Mouse (Mus musculus): ENCODE data around the gene Rbfox1. TPM values are rescaled to one million over a fixed set of nuclear protein-coding genes. Genes with fewer than 3 reads are reported as not detected.

Rbfox1 gene
- polyA plus RNA-seq, 1 experiment from 2014 or later = 4.5 TPM

DNA sequence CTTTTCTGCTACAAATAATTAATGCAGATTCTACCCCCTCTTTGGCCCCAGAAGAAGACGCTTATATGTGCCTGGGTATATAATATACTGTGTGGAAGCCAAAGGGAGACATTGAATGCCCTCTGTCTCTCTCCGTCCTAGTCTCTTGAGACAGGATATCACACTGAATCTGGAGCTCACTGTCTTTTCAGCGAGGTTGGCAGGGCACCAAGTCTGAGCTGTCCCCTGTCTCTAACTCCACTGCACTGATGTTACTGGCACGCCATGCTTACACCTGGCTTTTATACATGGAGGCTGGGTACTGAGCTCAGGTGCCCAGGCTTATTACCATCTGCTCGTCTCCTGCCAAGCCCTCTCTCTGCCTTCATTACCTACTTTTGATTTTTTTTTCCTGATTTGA is 1343.1 kb downstream of the Rbfox1 start:
- H3K9ac ChIP-seq (ENCODE audit: low read length) = no peak overlapping the region
- H3K4me3 ChIP-seq (replicated peaks; ENCODE audit: low read length) = no peak overlapping the region
- no peak overlapping the region for H3K27ac ChIP-seq (ENCODE audit: low read length)
- H3K4me1 ChIP-seq (ENCODE audit: control insufficient read depth, insufficient read depth, low read length) = no peaks in the 10 kb centered on the region
- no peaks in the 10 kb centered on the region for H3K27me3 ChIP-seq (ENCODE audit: control insufficient read depth, insufficient read depth, low read length)
- no peaks in the 10 kb centered on the region for H3K36me3 ChIP-seq (ENCODE audit: control insufficient read depth, insufficient read depth, low read length)
- H3K9me3 ChIP-seq (replicated peaks; ENCODE audit: control insufficient read depth, low read length) = no peaks in the 10 kb centered on the region
- no peak for ATAC-seq (ENCODE audit: insufficient read depth, low FRiP score)
- WGBS = 81% methylated on average over 5 of the region's 5 CpGs
- H3K4me2 ChIP-seq (ENCODE audit: low read depth, low read length) = no peak overlapping the region

DNA sequence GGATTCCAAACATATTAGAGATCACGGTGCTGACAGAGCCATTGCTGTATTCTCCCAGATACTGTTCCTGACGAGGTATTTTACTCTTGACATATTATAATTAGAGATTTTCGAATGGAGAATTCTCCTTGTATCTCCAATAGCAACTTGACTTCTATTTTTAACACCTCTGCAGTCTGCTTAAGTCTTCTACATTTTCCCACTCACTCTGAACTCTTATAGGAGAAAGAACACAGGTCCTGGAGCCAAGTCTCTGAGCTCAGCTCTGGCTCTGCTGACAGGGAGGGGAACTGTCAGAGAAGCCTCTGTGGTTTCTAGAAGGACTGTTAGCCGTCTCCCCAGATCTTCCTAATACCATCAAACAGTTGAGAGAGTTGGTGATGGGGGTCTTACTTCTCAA is 1344.1 kb downstream of the Rbfox1 start:
- Histone ChIP-seq H3K27ac (ENCODE audit: low read length) (no peak overlapping the region), H3K27me3 (ENCODE audit: control insufficient read depth, insufficient read depth, low read length) (no peaks in the 10 kb centered on the region), H3K4me3 (replicated peaks; ENCODE audit: low read length) (no peak overlapping the region), H3K9ac (ENCODE audit: low read length) (no peak overlapping the region), H3K36me3 (ENCODE audit: control insufficient read depth, insufficient read depth, low read length) (no peaks in the 10 kb centered on the region), H3K4me2 (ENCODE audit: low read depth, low read length) (no peak overlapping the region), H3K9me3 (replicated peaks; ENCODE audit: control insufficient read depth, low read length) (no peaks in the 10 kb centered on the region), H3K4me1 (ENCODE audit: control insufficient read depth, insufficient read depth, low read length) (no peaks in the 10 kb centered on the region)
- 50% methylated on average over 4 of the region's 4 CpGs for WGBS
- ATAC-seq (ENCODE audit: insufficient read depth, low FRiP score) = no peak

DNA sequence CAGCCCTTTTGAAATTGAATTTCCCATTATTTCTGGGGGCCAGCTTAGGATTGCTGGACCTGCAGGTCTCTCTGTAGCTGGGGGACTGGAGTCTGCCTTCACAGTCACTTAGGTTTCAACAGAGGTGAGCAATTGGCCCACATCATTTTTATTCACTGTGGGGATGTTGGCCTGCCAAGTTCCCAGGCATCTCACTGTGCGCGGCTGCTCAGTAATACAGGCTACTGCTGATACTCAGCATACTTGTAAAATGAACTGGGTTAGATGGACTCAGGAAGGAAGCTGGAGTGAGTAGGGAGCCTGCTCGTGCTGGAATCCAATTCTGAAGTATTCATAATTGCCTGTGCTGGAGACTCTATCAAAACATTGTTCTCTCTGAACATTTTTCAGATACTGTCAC is 1356.5 kb downstream of the Rbfox1 start:
- 65% methylated on average over 3 of the region's 3 CpGs for WGBS
- Histone ChIP-seq H3K27ac (ENCODE audit: low read length) (no peak overlapping the region), H3K9me3 (replicated peaks; ENCODE audit: control insufficient read depth, low read length) (no peaks in the 10 kb centered on the region), H3K27me3 (ENCODE audit: control insufficient read depth, insufficient read depth, low read length) (no peaks in the 10 kb centered on the region), H3K4me1 (ENCODE audit: control insufficient read depth, insufficient read depth, low read length) (no peaks in the 10 kb centered on the region), H3K4me3 (replicated peaks; ENCODE audit: low read length) (no peak overlapping the region), H3K36me3 (ENCODE audit: control insufficient read depth, insufficient read depth, low read length) (no peaks in the 10 kb centered on the region), H3K4me2 (ENCODE audit: low read depth, low read length) (no peak overlapping the region), H3K9ac (ENCODE audit: low read length) (no peak overlapping the region)
- no peak for ATAC-seq (ENCODE audit: insufficient read depth, low FRiP score)

DNA sequence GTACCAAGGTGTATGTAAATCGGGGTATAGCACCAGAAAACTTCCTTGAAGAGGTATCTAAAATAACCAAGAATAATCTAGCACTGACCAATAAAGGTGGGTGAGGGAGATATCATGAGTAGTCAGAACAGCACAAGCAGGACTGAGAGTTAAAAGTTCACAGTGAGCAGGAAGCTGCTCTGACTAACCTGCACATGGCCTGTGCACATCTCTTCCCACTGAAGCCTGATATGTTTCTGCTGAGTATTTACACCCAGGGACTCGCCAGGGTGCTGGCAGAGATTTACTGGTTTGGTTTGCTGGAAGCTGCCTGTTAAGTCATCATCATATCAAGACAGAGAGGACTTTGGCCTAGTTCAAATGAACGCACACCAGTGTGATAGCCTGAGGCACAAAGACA is 1357.3 kb downstream of the Rbfox1 start:
- ATAC-seq (ENCODE audit: insufficient read depth, low FRiP score) = no peak
- Histone ChIP-seq H3K4me1 (ENCODE audit: control insufficient read depth, insufficient read depth, low read length) (no peaks in the 10 kb centered on the region), H3K9ac (ENCODE audit: low read length) (no peak overlapping the region), H3K27ac (ENCODE audit: low read length) (no peak overlapping the region), H3K27me3 (ENCODE audit: control insufficient read depth, insufficient read depth, low read length) (no peaks in the 10 kb centered on the region), H3K4me2 (ENCODE audit: low read depth, low read length) (no peak overlapping the region), H3K36me3 (ENCODE audit: control insufficient read depth, insufficient read depth, low read length) (no peaks in the 10 kb centered on the region), H3K4me3 (replicated peaks; ENCODE audit: low read length) (no peak overlapping the region), H3K9me3 (replicated peaks; ENCODE audit: control insufficient read depth, low read length) (no peaks in the 10 kb centered on the region)
- 79% methylated on average over 3 of the region's 3 CpGs for WGBS

DNA sequence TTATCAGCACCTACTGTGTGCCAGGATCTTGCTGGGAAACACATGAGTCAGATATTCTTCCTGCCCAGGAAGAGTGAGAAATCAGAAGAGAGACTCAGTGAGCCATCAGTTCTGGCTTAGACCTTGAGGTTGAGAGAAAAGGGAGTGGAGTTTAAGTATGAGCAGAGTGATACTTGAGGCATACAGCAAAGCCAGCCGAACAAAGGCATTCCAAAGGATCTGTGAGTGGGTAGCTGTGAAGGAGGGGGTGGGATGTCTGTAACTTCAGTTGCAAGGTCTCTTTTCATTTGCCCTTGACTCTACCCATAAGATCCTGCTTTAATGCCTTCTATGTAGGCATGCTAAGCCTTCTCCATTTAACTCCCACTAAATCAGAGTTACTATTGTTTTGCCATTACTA is 1359.2 kb downstream of the Rbfox1 start:
- H3K9ac ChIP-seq (ENCODE audit: low read length) = no peak overlapping the region
- no peak for ATAC-seq (ENCODE audit: insufficient read depth, low FRiP score)
- no peaks in the 10 kb centered on the region for H3K27me3 ChIP-seq (ENCODE audit: control insufficient read depth, insufficient read depth, low read length)
- no peaks in the 10 kb centered on the region for H3K9me3 ChIP-seq (replicated peaks; ENCODE audit: control insufficient read depth, low read length)
- H3K36me3 ChIP-seq (ENCODE audit: control insufficient read depth, insufficient read depth, low read length) = no peaks in the 10 kb centered on the region
- no peak overlapping the region for H3K27ac ChIP-seq (ENCODE audit: low read length)
- WGBS = 68% methylated on average over 1 of the region's 1 CpGs
- no peak overlapping the region for H3K4me3 ChIP-seq (replicated peaks; ENCODE audit: low read length)
- H3K4me2 ChIP-seq (ENCODE audit: low read depth, low read length) = no peak overlapping the region
- H3K4me1 ChIP-seq (ENCODE audit: control insufficient read depth, insufficient read depth, low read length) = no peaks in the 10 kb centered on the region

DNA sequence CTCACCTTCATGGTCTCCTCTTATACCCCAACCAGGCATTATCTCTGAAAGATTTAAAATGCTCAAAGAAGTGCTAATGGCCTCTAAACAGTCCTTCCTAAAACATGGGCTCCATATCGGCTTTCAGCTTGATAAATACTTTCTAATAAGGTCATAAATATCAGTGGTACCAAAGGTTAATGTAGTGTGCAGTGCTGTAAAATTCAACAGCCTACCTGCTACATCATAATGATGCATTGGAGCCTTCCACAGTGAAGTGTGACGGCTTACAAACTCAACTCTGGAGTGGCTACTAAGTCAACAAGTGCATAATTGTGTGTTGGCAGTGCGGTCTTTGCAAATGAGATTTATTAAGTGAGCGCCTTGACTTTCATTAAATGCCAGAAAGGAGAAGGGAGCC is 1366.5 kb downstream of the Rbfox1 start:
- WGBS = 50% methylated on average over 4 of the region's 4 CpGs
- no peak overlapping the region for H3K27ac ChIP-seq (ENCODE audit: low read length)
- ATAC-seq (ENCODE audit: insufficient read depth, low FRiP score) = no peak
- no peaks in the 10 kb centered on the region for H3K4me1 ChIP-seq (ENCODE audit: control insufficient read depth, insufficient read depth, low read length)
- H3K9ac ChIP-seq (ENCODE audit: low read length) = no peak overlapping the region
- no peaks in the 10 kb centered on the region for H3K9me3 ChIP-seq (replicated peaks; ENCODE audit: control insufficient read depth, low read length)
- no peak overlapping the region for H3K4me2 ChIP-seq (ENCODE audit: low read depth, low read length)
- no peaks in the 10 kb centered on the region for H3K27me3 ChIP-seq (ENCODE audit: control insufficient read depth, insufficient read depth, low read length)
- no peak overlapping the region for H3K4me3 ChIP-seq (replicated peaks; ENCODE audit: low read length)
- no peaks in the 10 kb centered on the region for H3K36me3 ChIP-seq (ENCODE audit: control insufficient read depth, insufficient read depth, low read length)

DNA sequence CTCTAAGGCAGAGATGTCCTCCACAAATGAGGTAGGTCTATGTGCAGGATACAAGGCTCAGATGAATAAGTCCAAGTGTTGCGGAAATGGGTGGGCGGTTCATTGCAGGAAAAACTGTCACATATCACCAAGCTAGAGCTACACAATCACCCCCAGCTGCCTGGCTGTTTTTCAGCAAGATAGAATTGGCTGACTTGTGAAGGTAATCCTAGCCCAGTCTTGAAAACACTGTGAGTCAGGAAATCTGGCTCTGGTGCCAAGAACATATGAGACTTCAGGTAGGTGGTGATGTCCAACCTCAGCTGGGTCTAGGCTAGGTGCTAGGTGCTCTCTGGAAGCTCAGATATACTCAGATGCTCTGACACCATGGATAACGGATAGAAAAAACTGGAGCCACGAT is 1372.2 kb downstream of the Rbfox1 start:
- WGBS = 87% methylated on average over 4 of the region's 4 CpGs
- Histone ChIP-seq H3K27ac (ENCODE audit: low read length) (no peak overlapping the region), H3K27me3 (ENCODE audit: control insufficient read depth, insufficient read depth, low read length) (no peaks in the 10 kb centered on the region), H3K4me3 (replicated peaks; ENCODE audit: low read length) (no peak overlapping the region), H3K36me3 (ENCODE audit: control insufficient read depth, insufficient read depth, low read length) (no peaks in the 10 kb centered on the region), H3K9me3 (replicated peaks; ENCODE audit: control insufficient read depth, low read length) (no peaks in the 10 kb centered on the region), H3K9ac (ENCODE audit: low read length) (no peak overlapping the region), H3K4me1 (ENCODE audit: control insufficient read depth, insufficient read depth, low read length) (no peaks in the 10 kb centered on the region), H3K4me2 (ENCODE audit: low read depth, low read length) (no peak overlapping the region)
- no peak for ATAC-seq (ENCODE audit: insufficient read depth, low FRiP score)

DNA sequence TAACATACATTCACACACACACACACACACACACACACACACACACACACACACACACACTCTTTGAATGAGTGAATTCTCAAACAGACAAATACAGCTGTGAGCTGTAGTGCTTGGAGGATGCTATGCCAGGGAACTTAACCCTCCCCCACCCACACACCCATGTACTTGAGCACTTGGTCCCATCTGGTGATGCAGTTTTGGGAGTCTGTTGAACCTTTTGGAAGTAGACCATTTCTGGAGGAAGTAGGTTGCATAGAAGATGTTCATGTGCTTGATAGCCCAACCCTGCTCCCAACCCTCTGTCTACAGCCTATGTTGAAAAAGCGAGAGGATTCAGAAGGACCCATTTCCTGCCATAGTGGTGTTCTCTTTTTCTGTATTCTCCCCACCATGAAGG is 1378.1 kb downstream of the Rbfox1 start:
- Histone ChIP-seq H3K27me3 (ENCODE audit: control insufficient read depth, insufficient read depth, low read length) (no peaks in the 10 kb centered on the region), H3K9me3 (replicated peaks; ENCODE audit: control insufficient read depth, low read length) (no peaks in the 10 kb centered on the region), H3K4me3 (replicated peaks; ENCODE audit: low read length) (no peak overlapping the region), H3K4me1 (ENCODE audit: control insufficient read depth, insufficient read depth, low read length) (peaks cover 3% of the 10 kb centered on the region; the same call in 1 of the 2 replicates), H3K4me2 (ENCODE audit: low read depth, low read length) (no peak overlapping the region), H3K9ac (ENCODE audit: low read length) (no peak overlapping the region), H3K27ac (ENCODE audit: low read length) (no peak overlapping the region), H3K36me3 (ENCODE audit: control insufficient read depth, insufficient read depth, low read length) (no peaks in the 10 kb centered on the region)
- WGBS = 86% methylated on average over 1 of the region's 1 CpGs
- no peak for ATAC-seq (ENCODE audit: insufficient read depth, low FRiP score)

DNA sequence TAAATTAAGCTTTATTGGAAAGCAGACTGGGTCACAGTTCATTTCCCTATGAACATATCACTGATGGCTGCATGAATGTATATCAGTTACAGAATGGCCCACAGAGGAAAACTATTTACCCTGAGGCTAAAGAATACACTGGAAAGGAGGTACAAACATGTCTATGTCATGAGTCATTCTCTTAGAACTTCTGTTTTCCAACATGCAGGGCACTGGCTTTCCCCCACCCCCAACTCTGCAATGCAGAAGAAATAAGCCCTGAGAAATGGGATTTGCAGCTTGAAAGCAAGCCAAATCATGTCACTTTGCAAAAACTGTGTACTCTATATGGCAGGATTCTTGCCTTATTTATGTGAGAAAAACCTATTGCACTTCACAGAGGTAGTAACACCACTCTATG is 1380.6 kb downstream of the Rbfox1 start:
- Histone ChIP-seq H3K9ac (ENCODE audit: low read length) (no peak overlapping the region), H3K4me2 (ENCODE audit: low read depth, low read length) (no peak overlapping the region), H3K9me3 (replicated peaks; ENCODE audit: control insufficient read depth, low read length) (no peaks in the 10 kb centered on the region), H3K27me3 (ENCODE audit: control insufficient read depth, insufficient read depth, low read length) (no peaks in the 10 kb centered on the region), H3K4me1 (ENCODE audit: control insufficient read depth, insufficient read depth, low read length) (peaks cover 3% of the 10 kb centered on the region; the same call in 1 of the 2 replicates), H3K36me3 (ENCODE audit: control insufficient read depth, insufficient read depth, low read length) (no peaks in the 10 kb centered on the region), H3K4me3 (replicated peaks; ENCODE audit: low read length) (no peak overlapping the region), H3K27ac (ENCODE audit: low read length) (no peak overlapping the region)
- no peak for ATAC-seq (ENCODE audit: insufficient read depth, low FRiP score)

DNA sequence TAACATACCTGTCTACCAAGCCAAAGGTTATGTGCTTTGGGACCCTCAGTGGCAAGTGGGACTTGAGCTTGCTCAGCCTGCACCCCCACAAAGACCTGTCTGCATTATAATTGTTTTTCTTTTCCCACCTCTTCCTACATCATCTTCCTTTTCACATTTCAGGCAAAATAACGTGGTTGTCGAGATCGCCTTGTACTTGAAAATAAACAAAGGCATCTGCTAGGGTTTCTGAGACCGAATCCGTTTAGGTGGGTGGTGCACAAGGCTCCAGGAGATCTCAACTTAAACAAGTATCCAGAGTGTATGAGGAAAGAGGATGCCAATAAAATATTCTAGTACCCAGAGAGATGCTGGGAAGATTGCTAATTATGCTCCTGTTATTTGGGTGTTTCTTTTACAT is 1390.3 kb downstream of the Rbfox1 start:
- no peak overlapping the region for H3K9ac ChIP-seq (ENCODE audit: low read length)
- H3K9me3 ChIP-seq (replicated peaks; ENCODE audit: control insufficient read depth, low read length) = no peaks in the 10 kb centered on the region
- no peak overlapping the region for H3K4me3 ChIP-seq (replicated peaks; ENCODE audit: low read length)
- 90% methylated on average over 5 of the region's 5 CpGs for WGBS
- no peaks in the 10 kb centered on the region for H3K36me3 ChIP-seq (ENCODE audit: control insufficient read depth, insufficient read depth, low read length)
- H3K4me1 ChIP-seq (ENCODE audit: control insufficient read depth, insufficient read depth, low read length) = no peaks in the 10 kb centered on the region
- no peak for ATAC-seq (ENCODE audit: insufficient read depth, low FRiP score)
- H3K27me3 ChIP-seq (ENCODE audit: control insufficient read depth, insufficient read depth, low read length) = no peaks in the 10 kb centered on the region
- no peak overlapping the region for H3K4me2 ChIP-seq (ENCODE audit: low read depth, low read length)
- H3K27ac ChIP-seq (ENCODE audit: low read length) = no peak overlapping the region

Data from stomach, embryonic 16.5 days (tissue).